Mouse (Mus musculus): ENCODE measurements at regions not wholly inside any gene's neighbourhood (a gene's known extent, or its start where the extent isn't known, plus 50 kb on each side); places are given as distances from the start of the nearest gene placed in this dataset.
A peak's percentile ranks its signal among the peaks of the same experiment; 100 is the strongest.

GRCm38 (mm10) chr12:10112874-10113453 lies 256.8 kb upstream of the Nt5c1b start:
- DNase-seq = no peak

- no peak for DNase-seq
Observed at GRCm38 (mm10) chr12:10122102-10122501, 247.7 kb upstream of the Nt5c1b start.

- no peak for DNase-seq
Observed at GRCm38 (mm10) chr12:10127995-10128573, 241.7 kb upstream of the Nt5c1b start.

GRCm38 (mm10) chr12:10134141-10134540 lies 235.6 kb upstream of the Nt5c1b start:
- DNase-seq = no peak

GRCm38 (mm10) chr12:10135915-10136314 lies 233.9 kb upstream of the Nt5c1b start:
- no peak for DNase-seq

- DNase-seq = no peak
Observed at GRCm38 (mm10) chr12:10140131-10140530, 229.6 kb upstream of the Nt5c1b start.

- DNase-seq = no peak
Observed at GRCm38 (mm10) chr12:10160837-10161236, 208.9 kb upstream of the Nt5c1b start.

- DNase-seq = no peak
Observed at GRCm38 (mm10) chr12:10168042-10168441, 201.7 kb upstream of the Nt5c1b start.

GRCm38 (mm10) chr12:10168581-10168980 lies 201.2 kb upstream of the Nt5c1b start:
- peak; percentile 5 to 16 for DNase-seq

GRCm38 (mm10) chr12:10178718-10179117 lies 191.1 kb upstream of the Nt5c1b start:
- DNase-seq = no peak

GRCm38 (mm10) chr12:10179147-10179814 lies 190.5 kb upstream of the Nt5c1b start:
- no peak for DNase-seq

- DNase-seq = no peak
Observed at GRCm38 (mm10) chr12:10179815-10180468, 189.8 kb upstream of the Nt5c1b start.

GRCm38 (mm10) chr12:10182589-10182988 lies 187.2 kb upstream of the Nt5c1b start:
- no peak for DNase-seq

GRCm38 (mm10) chr12:10186576-10186975 lies 183.2 kb upstream of the Nt5c1b start:
- no peak for DNase-seq

- no peak for DNase-seq
Observed at GRCm38 (mm10) chr12:10189746-10190145, 180.0 kb upstream of the Nt5c1b start.

GRCm38 (mm10) chr12:10197906-10198460 lies 171.8 kb upstream of the Nt5c1b start:
- no peak for DNase-seq

GRCm38 (mm10) chr12:10209841-10210240 lies 159.9 kb upstream of the Nt5c1b start:
- no peak for DNase-seq

GRCm38 (mm10) chr12:10222821-10223220 lies 147.0 kb upstream of the Nt5c1b start:
- peak in 1 of 2 experiments; percentile 2 for DNase-seq

- DNase-seq = peak; percentile 59 to 62
Observed at GRCm38 (mm10) chr12:10223832-10224231, 145.9 kb upstream of the Nt5c1b start.

- DNase-seq = no peak
Observed at GRCm38 (mm10) chr12:10231144-10231543, 138.6 kb upstream of the Nt5c1b start.

- no peak for DNase-seq
Observed at GRCm38 (mm10) chr12:10231683-10232082, 138.1 kb upstream of the Nt5c1b start.

- DNase-seq = no peak
Observed at GRCm38 (mm10) chr12:10248110-10248509, 121.7 kb upstream of the Nt5c1b start.

GRCm38 (mm10) chr12:10256385-10256784 lies 113.4 kb upstream of the Nt5c1b start:
- no peak for DNase-seq

All from cerebellum, postnatal 14 days (tissue).